Mouse (Mus musculus) testis, adult 2 months (tissue): ENCODE measurements around the gene Sdr9c7. TPM values are rescaled to one million over a fixed set of nuclear protein-coding genes. Genes with fewer than 3 reads are reported as not detected.
"Not testable (repeated sequence)": the region's sequence is repeated elsewhere in the genome, so short reads cannot be mapped to it uniquely, and the experiment has no call there.

ENCODE experiments used
- H3K27ac ChIP-seq: fragments of 200-500 bp; 2 replicates; pipeline ENCODE4 v1.5.1; 2012; ENCODE audit warnings: low read depth, low read length; ENCODE audit not compliant: control insufficient read depth, insufficient read depth
- H3K27me3 ChIP-seq: fragments of 200-500 bp; 2 replicates; pipeline ENCODE4 v1.6.1; 2012; ENCODE audit warnings: mild to moderate bottlenecking, low read length, moderate library complexity; ENCODE audit not compliant: control insufficient read depth, insufficient read depth
- H3K36me3 ChIP-seq: fragments of 200-500 bp; 2 replicates; pipeline ENCODE4 v1.6.1; 2012; ENCODE audit warnings: mild to moderate bottlenecking, low read length; ENCODE audit not compliant: control insufficient read depth, insufficient read depth
- H3K4me1 ChIP-seq: fragments of 200-500 bp; 2 replicates; pipeline ENCODE4 v1.6.1; 2012; ENCODE audit warnings: low read length; ENCODE audit not compliant: control insufficient read depth, insufficient read depth
- H3K4me3 ChIP-seq: fragments of 200-500 bp; 2 replicates; pipeline ENCODE4 v1.5.1; 2012; ENCODE audit warnings: low read depth, mild to moderate bottlenecking, low read length, moderate library complexity, mixed read lengths; ENCODE audit not compliant: control insufficient read depth
- CTCF ChIP-seq: fragments of 200-500 bp; IDR thresholded peaks from 2 replicates; pipeline ENCODE4 v1.5.1; 2012; ENCODE audit warnings: low read depth, mild to moderate bottlenecking, inconsistent platforms, low read length, moderate library complexity; ENCODE audit not compliant: control insufficient read depth, insufficient read depth, insufficient replicate concordance
- POLR2A ChIP-seq: fragments of 200-500 bp; IDR thresholded peaks from 2 replicates; pipeline ENCODE4 v1.6.1; 2012; ENCODE audit warnings: low read depth, mild to moderate bottlenecking, inconsistent platforms, low read length, moderate library complexity; ENCODE audit not compliant: control insufficient read depth
- polyA plus RNA-seq: library from polyadenylated mRNA; depleted of rRNA; stranded (reverse); fragments of >200 nt; gene quantifications from 2 replicates; pipeline ENCODE4 v1.2.3, GENCODE M21; 2012

Gene Sdr9c7
- polyA plus RNA-seq, 1 experiment = 0.38 TPM

- H3K27me3 ChIP-seq = no peaks in the 10 kb centered on the region
- no peak for TF ChIP-seq CTCF
- TF ChIP-seq POLR2A = no peak
- H3K27ac ChIP-seq = no peak overlapping the region
- H3K36me3 ChIP-seq = no peaks in the 10 kb centered on the region
- peaks cover 2% of the 10 kb centered on the region; the same call in 1 of the 2 replicates for H3K4me1 ChIP-seq
- no peak overlapping the region for H3K4me3 ChIP-seq
These were observed 34.1 kb downstream of the Sdr9c7 start for GRCm38 (mm10) chr10:127932290-127932926.

DNA sequence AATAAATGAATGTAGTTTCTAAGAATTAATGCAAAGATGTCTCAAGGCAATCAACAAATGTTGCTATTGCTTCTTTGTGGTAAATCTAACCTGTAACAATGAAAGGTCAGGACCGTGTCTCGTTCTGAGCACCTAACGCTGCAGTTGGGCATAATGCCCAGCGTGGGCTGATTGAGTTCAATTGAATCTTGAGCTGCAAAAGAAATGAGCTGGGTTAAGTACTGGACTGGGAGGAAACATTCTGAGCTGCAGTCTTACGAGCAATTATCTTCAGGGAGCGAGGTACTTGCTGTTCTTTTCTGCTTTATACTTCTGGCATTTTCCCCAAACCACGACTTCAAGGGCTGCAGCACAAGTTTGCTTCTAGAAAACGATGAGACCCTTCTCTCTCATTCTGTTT, 38.0 kb downstream of the Sdr9c7 start:
- H3K4me3 ChIP-seq = peak overlapping the region; percentile 2; the same call in 1 of the 2 replicates
- H3K27me3 ChIP-seq = no peaks in the 10 kb centered on the region
- TF ChIP-seq POLR2A = no peak
- no peak for TF ChIP-seq CTCF
- H3K27ac ChIP-seq = peak overlapping the region; percentile 87
- no peaks in the 10 kb centered on the region for H3K36me3 ChIP-seq
- H3K4me1 ChIP-seq = peaks cover 2% of the 10 kb centered on the region; the same call in 1 of the 2 replicates

GRCm38 (mm10) chr10:127936747-127937409, 38.6 kb downstream of the Sdr9c7 start:
- TF ChIP-seq POLR2A = no peak
- no peak for TF ChIP-seq CTCF
- H3K36me3 ChIP-seq = no peaks in the 10 kb centered on the region
- peak overlapping the region; percentile 2; the same call in 1 of the 2 replicates for H3K4me3 ChIP-seq
- peaks cover 2% of the 10 kb centered on the region; the same call in 1 of the 2 replicates for H3K4me1 ChIP-seq
- no peaks in the 10 kb centered on the region for H3K27me3 ChIP-seq
- H3K27ac ChIP-seq = peak overlapping the region; percentile 87

- peak overlapping the region; percentile 77 for H3K27ac ChIP-seq
- no peaks in the 10 kb centered on the region for H3K27me3 ChIP-seq
- peaks cover 2% of the 10 kb centered on the region; the same call in 1 of the 2 replicates for H3K4me1 ChIP-seq
- no peaks in the 10 kb centered on the region for H3K36me3 ChIP-seq
- no peak overlapping the region for H3K4me3 ChIP-seq
- no peak for TF ChIP-seq CTCF
- TF ChIP-seq POLR2A = no peak
These were observed 39.2 kb downstream of the Sdr9c7 start for GRCm38 (mm10) chr10:127937428-127938010.

- not testable (repeated sequence) for H3K27me3 ChIP-seq, H3K4me1 ChIP-seq, H3K4me3 ChIP-seq, H3K27ac ChIP-seq, H3K36me3 ChIP-seq
These were observed 41.3 kb downstream of the Sdr9c7 start for GRCm38 (mm10) chr10:127939667-127940066.

DNA sequence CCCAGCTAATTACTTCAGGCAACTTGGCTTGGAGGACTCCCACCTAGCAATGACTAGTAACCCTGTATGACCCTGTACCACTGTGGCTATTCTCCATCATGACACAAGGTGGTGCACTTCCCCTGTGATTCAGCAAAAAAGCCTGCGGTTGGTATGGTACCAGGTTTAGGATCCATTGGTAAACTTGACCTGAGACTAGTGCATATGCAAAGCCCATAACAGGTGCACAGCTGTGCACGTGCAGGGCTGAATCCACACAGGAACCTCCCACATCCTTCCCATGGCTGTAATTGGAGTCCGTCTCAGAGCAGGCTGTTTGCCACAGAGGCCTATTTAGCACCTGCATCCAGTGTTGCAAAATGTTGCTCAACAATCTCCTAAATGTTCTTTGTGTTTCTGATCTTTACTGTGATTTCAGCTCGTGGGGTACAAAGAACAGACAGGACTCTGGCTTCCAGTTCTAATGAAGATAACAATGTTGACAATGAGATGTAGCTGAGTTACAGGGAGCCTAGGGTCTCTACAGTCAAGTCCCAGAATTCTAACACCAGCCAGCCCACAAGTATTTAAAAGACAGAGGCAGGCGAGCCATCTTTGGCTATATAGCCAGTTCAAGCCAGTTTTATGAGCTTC, 47.2 kb downstream of the Sdr9c7 start:
- Histone ChIP-seq H3K27ac (peak overlapping the region; percentile 51), H3K36me3 (no peaks in the 10 kb centered on the region), H3K4me3 (peak overlapping the region; percentile 39; the same call in 1 of the 2 replicates), H3K27me3 (no peaks in the 10 kb centered on the region), H3K4me1 (peaks cover under 1% of the 10 kb centered on the region; the same call in 1 of the 2 replicates)
- TF ChIP-seq POLR2A (no peak), CTCF (no peak)

- Histone ChIP-seq H3K27me3 (no peaks in the 10 kb centered on the region), H3K27ac (no peak overlapping the region), H3K4me3 (no peak overlapping the region; the same call in 1 of the 2 replicates)
These were observed 51.3 kb downstream of the Sdr9c7 start for GRCm38 (mm10) chr10:127949596-127950130.

More at GRCm38 (mm10) chr10:127949596-127950130, 51.3 kb downstream of the Sdr9c7 start:
- no peak for TF ChIP-seq CTCF
- TF ChIP-seq POLR2A = no peak
- no peaks in the 10 kb centered on the region for H3K36me3 ChIP-seq
- H3K4me1 ChIP-seq = peaks cover 2% of the 10 kb centered on the region
